Mouse (Mus musculus) hindbrain, embryonic 15.5 days (tissue): Measurements from ENCODE around the gene Zup1. TPM values are rescaled to one million over a fixed set of nuclear protein-coding genes. Genes with fewer than 3 reads are reported as not detected.
A peak's percentile ranks its signal among the peaks of the same experiment; 100 is the strongest.
"Not testable (repeated sequence)": the region's sequence is repeated elsewhere in the genome, so short reads cannot be mapped to it uniquely, and the experiment has no call there.

Source experiments
- ATAC-seq: fragments of 200-750 bp; cut with Nextera tagmentation; 2 replicates; pipeline ENCODE4 v1.8.0; 2017; ENCODE audit warnings: low read depth, moderate number of reproducible peaks, moderate TSS enrichment; ENCODE audit not compliant: low FRiP score
- H3K27ac ChIP-seq: fragments of 300-500 bp; sonication (generic); replicated peaks from 2 replicates; pipeline ENCODE4 v1.5.1; 2015; ENCODE audit warnings: mild to moderate bottlenecking, inconsistent platforms
- H3K27me3 ChIP-seq: fragments of 300-500 bp; sonication (generic); 2 replicates; pipeline ENCODE4 v1.6.1; 2015; ENCODE audit warnings: control low read depth, inconsistent platforms
- H3K36me3 ChIP-seq: fragments of 300-500 bp; sonication (generic); 2 replicates; pipeline ENCODE4 v1.6.1; 2015; ENCODE audit warnings: control low read depth, inconsistent platforms
- H3K4me1 ChIP-seq: fragments of 300-500 bp; sonication (generic); replicated peaks from 2 replicates; pipeline ENCODE4 v1.6.1; 2015; ENCODE audit warnings: control low read depth, inconsistent platforms
- H3K4me2 ChIP-seq: fragments of 300-500 bp; sonication (generic); 2 replicates; pipeline ENCODE4 v1.6.1; 2015; ENCODE audit warnings: moderate library complexity, mild to moderate bottlenecking, inconsistent platforms
- H3K4me3 ChIP-seq: fragments of 300-500 bp; sonication (generic); 2 replicates; pipeline ENCODE4 v1.5.1; 2015; ENCODE audit warnings: mild to moderate bottlenecking, inconsistent platforms
- H3K9ac ChIP-seq: fragments of 300-500 bp; sonication (generic); 2 replicates; pipeline ENCODE4 v1.6.1; 2015; ENCODE audit warnings: inconsistent platforms
- H3K9me3 ChIP-seq: fragments of 300-500 bp; sonication (generic); 2 replicates; pipeline ENCODE4 v1.6.1; 2016; ENCODE audit warnings: control low read depth, inconsistent platforms
- WGBS: fragments of 180-500 bp; shearing (Covaris S2); methylation state at CpG from one replicate; pipeline ENCODE4 v1.1.7; 2015; 5-methylcytosine and 5-hydroxymethylcytosine counted together
- polyA plus RNA-seq: library from polyadenylated mRNA; unstranded; fragments of >200 nt; fragmentation: Nextera tagmentation; extraction: Ambion mirVana; gene quantifications from 2 replicates; pipeline ENCODE4 v1.2.1, GENCODE M21; 2015

Zup1 gene
- polyA plus RNA-seq: 19.7 and 19.9 TPM in 2 replicates

DNA sequence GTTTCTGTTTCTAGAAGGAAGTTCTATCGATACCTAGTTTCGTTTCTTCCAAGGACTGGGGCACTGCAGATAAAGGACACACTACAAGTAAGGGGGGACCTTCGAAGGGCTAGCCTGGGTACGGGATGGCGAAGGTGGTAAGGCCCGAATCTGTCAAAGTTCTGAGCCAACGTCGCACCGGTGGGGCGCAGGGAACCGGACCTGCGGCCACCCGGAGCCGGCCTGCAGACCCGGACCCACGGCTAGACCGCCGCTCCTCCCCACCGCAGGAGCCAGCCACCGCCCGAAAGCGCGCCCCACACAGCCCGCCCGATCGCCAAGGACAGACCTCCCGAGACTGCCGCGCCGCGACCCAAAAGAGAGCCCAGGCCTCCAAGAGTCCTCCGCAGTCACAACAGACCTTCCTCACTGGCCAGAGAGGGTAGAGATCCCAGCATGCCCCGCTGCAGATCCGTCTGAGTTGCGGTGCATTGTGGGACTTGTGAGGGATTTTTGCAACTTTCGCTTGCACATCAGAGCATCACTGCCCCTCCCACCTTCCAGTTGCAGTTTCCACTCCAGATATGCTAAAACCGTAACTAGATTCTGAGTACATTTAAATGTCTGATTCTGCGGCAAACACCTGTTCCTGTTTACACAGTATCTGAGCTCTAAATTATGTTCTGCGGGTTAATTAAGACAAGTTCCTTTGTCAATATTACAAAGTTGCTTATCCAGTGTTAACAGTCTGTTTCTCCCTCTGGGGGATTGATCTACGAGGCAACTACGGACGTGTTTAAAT, at the start of gene Zup1:
Gene Zup1, minus strand, starts transcription at position 467 of the 781 bp plus-strand sequence.
- WGBS: 4% methylated on average over 42 of the region's 42 CpGs
- Histone ChIP-seq H3K4me1 (peaks cover 28% of the 10 kb centered on the region), H3K4me3 (peak within 1 kb of the TSS; percentile 84), H3K27ac (peak within 1 kb of the TSS; percentile 72), H3K36me3 (peaks cover 10% of the 10 kb centered on the region), H3K4me2 (peak within 1 kb of the TSS; percentile 78), H3K9ac (peak within 1 kb of the TSS; percentile 85), H3K9me3 (no peaks in the 10 kb centered on the region), H3K27me3 (no peaks in the 10 kb centered on the region)
- ATAC-seq: peak; percentile 98

DNA sequence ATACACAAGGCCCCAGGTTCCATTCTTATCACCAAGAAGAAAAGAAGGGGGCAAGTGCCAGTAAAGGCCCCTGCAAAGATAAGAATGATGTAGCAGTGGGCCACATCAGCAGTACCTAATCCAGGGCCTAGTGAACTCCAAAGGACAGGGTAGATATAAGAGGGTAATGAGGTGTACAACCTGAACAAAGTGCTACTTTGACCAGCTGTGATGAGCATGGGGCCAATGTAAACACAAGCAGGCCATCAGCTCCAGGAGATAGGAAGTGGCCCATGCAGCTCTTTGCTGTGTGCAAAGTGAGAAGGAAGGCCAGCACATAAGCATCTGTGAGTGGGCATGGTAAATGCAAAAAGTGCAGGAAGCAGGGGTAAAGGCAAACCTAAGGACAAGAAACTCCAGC, 47.3 kb upstream of the Zup1 start:
- H3K4me3 ChIP-seq: no peak overlapping the region
- no peak for ATAC-seq
- H3K27ac ChIP-seq: no peak overlapping the region
- no peak overlapping the region for H3K4me2 ChIP-seq
- H3K9ac ChIP-seq: no peak overlapping the region
- H3K36me3 ChIP-seq: peaks cover 76% of the 10 kb centered on the region
- H3K4me1 ChIP-seq: no peaks in the 10 kb centered on the region
- no peaks in the 10 kb centered on the region for H3K27me3 ChIP-seq
- no peaks in the 10 kb centered on the region for H3K9me3 ChIP-seq

DNA sequence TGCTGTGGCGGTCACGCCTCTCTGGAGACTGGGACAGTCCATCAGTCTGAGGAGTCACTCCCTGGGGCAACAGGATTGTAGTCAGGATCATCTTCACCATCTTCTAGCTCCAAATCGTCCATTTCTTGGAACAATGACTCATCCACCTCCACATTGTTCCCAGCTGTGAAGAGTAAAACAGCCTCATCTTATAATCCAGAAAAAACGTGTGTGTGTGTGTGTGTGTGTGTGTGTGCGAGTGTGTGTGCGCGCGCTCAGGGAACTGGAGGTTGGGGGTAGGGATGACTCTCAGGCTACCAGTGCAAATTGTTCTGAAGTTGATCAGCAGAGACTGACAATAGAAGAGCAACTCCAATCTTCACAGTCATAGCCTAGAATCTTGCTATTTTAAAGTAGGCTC, 45.6 kb upstream of the Zup1 start:
- peaks cover 77% of the 10 kb centered on the region for H3K36me3 ChIP-seq
- ATAC-seq, H3K27me3 ChIP-seq, H3K27ac ChIP-seq, H3K4me1 ChIP-seq, H3K9me3 ChIP-seq, H3K9ac ChIP-seq, H3K4me2 ChIP-seq, H3K4me3 ChIP-seq: not testable (repeated sequence)
- WGBS: 95% methylated on average over 6 of the region's 8 CpGs

DNA sequence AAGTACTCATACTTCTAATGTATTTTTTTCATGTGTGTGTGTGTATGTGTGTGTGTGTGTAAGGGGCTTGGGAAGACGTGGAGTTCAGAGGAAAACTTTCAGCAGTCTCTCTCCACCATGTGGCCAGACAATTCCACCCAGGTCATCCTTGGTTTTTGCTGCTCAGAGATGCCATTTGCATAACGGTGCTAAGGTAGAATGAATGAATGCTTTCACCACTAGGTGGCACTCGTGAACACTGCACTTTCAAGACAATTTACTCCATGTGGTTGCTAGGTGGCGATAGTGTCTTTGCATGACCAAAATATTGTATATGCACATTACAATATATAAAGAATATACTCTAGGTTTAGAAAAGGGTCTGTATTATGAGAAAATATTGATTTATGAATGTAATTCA, 35.7 kb upstream of the Zup1 start:
- Histone ChIP-seq H3K4me2 (no peak overlapping the region), H3K4me1 (no peaks in the 10 kb centered on the region)
- no peak; the same call in 1 of the 2 replicates for ATAC-seq

DNA sequence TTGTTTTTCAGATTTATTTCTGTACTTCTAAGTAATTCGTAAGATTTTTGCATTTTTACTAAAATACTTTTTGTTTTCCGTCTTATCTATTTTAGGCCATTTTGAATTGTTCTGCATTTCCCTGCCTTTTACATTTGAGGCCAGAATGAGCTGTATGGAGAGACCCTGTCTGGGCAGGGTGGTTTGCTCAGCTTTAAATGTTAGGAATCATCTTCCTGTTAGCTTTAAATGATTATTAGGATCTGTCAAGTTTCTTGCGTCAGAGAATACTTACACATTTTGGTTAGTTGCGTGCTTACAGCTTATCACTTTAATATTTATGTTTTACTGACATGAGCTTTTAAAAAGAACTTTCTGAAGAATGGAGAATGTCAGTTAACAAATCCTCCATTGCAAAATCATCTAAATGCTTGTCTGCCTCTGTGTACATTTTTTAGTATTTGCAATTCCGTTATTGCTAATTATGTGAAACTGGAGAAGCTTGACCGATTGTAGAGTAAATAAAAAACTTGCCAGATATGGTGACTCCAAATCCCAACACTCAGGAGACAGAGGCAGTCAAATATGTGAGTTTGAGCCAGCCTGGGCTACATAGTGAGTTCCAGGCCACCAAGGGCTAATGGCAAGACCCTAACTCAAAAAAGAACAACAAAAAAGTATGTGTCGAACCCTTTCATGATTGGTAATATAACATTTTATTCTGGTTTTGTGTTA, 23.9 kb upstream of the Zup1 start:
- Histone ChIP-seq H3K4me1 (no peaks in the 10 kb centered on the region), H3K36me3 (no peaks in the 10 kb centered on the region), H3K4me3 (no peak overlapping the region), H3K4me2 (no peak overlapping the region), H3K27me3 (no peaks in the 10 kb centered on the region), H3K9ac (no peak overlapping the region), H3K27ac (no peak overlapping the region), H3K9me3 (no peaks in the 10 kb centered on the region)
- WGBS: 94% methylated on average over 7 of the region's 7 CpGs
- ATAC-seq: no peak

More for the DNA sequence above, 35.7 kb upstream of the Zup1 start:
- Histone ChIP-seq H3K27ac (no peak overlapping the region), H3K36me3 (peaks cover 12% of the 10 kb centered on the region; the same call in 1 of the 2 replicates), H3K4me3 (no peak overlapping the region), H3K9me3 (no peaks in the 10 kb centered on the region), H3K27me3 (no peaks in the 10 kb centered on the region), H3K9ac (no peak overlapping the region)
- WGBS: 22% methylated on average over 4 of the region's 4 CpGs

DNA sequence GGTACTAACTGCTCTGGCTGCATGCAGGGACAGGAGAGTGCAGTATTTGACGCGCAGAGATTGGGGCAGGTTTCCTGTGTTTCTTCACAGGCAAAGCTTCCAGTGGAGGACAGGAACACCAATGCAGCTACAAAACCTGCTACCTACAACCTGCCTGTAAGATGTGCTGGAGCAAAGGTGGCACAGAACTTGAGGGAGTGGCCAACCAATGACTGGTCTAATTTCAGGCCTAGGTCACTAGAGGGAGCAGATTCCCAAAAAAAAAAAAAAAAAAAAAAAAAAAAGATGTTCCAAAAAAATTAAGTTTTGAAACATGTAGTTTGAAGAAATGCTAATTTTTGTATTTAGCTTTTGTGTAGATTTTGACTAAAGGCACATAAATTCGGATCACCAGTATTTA, 1.4 kb upstream of the Zup1 start:
- no peak overlapping the region for H3K27ac ChIP-seq
- peaks cover 10% of the 10 kb centered on the region for H3K36me3 ChIP-seq
- ATAC-seq: no peak
- H3K27me3 ChIP-seq: no peaks in the 10 kb centered on the region
- H3K9ac ChIP-seq: no peak overlapping the region
- 76% methylated on average over 3 of the region's 3 CpGs for WGBS
- H3K9me3 ChIP-seq: no peaks in the 10 kb centered on the region
- peaks cover 24% of the 10 kb centered on the region for H3K4me1 ChIP-seq
- H3K4me2 ChIP-seq: no peak overlapping the region
- H3K4me3 ChIP-seq: no peak overlapping the region

DNA sequence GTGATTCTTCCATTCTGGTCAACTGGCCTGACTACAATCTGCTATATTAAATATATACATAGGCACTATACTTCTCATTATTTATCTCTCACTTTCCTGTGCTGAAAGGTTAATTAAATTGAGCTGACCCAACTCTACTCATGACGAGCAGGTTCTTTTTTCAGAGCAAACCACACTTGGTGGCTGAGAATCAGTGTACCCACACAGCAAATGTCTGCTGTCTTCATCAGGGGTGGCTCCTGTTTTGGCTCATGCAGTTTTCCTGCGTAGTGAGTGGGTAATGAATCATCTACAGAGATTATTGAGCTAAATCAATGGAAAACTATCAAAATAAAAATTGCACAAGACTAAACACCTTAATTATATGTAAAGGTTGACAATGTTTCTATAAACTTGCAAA, 4.7 kb downstream of the Zup1 start:
- Histone ChIP-seq H3K4me3 (no peak overlapping the region), H3K9me3 (no peaks in the 10 kb centered on the region), H3K4me1 (peaks cover 30% of the 10 kb centered on the region), H3K9ac (no peak overlapping the region), H3K27me3 (no peaks in the 10 kb centered on the region), H3K36me3 (peaks cover 20% of the 10 kb centered on the region), H3K27ac (no peak overlapping the region), H3K4me2 (no peak overlapping the region)
- WGBS: 88% methylated on average over 2 of the region's 2 CpGs
- no peak for ATAC-seq

DNA sequence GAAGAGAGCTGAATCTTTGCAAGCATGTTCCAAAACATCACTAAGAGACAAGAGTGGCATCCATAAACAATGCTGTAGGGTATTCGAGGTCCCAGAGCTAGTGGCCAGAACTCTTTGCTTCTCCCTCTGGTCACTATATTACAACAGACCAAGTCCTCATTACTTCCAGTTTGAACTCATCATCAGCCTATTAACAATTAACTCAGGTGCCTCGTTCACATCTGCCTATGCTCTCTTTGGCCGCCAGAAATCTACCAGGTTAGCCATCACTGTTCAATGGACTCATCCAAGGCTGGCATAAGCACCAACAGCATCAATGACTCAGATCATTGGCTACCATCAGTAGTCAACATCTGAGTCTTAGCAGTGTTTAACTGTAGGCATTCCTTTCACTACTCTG, 5.7 kb downstream of the Zup1 start:
- Histone ChIP-seq H3K4me1 (peaks cover 29% of the 10 kb centered on the region), H3K27ac (no peak overlapping the region), H3K4me3 (no peak overlapping the region), H3K27me3 (no peaks in the 10 kb centered on the region), H3K9me3 (no peaks in the 10 kb centered on the region), H3K4me2 (no peak overlapping the region), H3K9ac (no peak overlapping the region), H3K36me3 (peaks cover 20% of the 10 kb centered on the region)
- ATAC-seq: no peak
- 88% methylated on average over 3 of the region's 3 CpGs for WGBS

DNA sequence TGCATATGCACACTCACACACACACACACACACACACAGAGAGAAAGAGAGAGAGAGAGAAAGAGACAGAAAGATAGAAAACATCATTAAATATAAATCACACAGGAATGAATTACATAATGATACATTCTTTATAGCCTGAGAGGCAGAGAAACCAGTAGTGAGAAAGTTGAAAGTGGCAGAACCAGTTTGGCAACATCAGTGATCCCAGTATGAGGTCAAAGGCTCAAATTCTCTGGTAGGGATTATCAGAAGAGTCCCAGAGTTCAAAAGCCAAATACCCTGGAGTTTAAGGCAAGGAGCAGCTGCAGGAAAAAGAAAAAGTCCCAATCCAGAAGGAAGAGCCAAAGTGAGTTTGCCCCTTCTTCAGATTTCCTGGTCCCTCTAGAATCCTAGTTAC, 10.4 kb downstream of the Zup1 start:
- no peaks in the 10 kb centered on the region for H3K27me3 ChIP-seq
- no peak overlapping the region for H3K4me3 ChIP-seq
- H3K9me3 ChIP-seq: no peaks in the 10 kb centered on the region
- no peaks in the 10 kb centered on the region; the same call in 1 of the 2 replicates for H3K4me1 ChIP-seq
- no peak overlapping the region for H3K4me2 ChIP-seq
- H3K36me3 ChIP-seq: peaks cover 23% of the 10 kb centered on the region
- no peak for ATAC-seq
- H3K27ac ChIP-seq: no peak overlapping the region
- no peak overlapping the region for H3K9ac ChIP-seq

DNA sequence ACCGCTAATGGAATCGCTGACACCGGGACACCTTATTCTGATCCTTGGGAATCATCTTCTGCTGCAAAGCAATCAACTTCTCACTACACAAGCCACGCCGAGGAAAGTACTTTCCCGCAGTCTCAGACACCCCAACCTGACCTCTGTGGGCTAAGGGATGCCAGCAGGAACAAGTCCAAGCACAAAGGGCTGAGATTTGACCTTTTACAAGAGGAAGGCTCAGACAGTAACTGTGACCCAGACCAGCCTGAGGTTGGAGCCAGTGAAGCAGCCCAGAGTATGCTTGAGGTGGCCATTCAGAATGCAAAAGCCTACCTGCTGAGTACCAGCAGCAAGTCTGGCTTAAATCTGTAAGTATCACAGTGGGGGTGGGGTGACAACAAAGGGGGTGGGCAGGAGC, 45.6 kb downstream of the Zup1 start:
- ATAC-seq: peak; percentile 50; the same call in 1 of the 2 replicates
- Histone ChIP-seq H3K27me3 (no peaks in the 10 kb centered on the region), H3K4me1 (peaks cover 6% of the 10 kb centered on the region), H3K9ac (no peak overlapping the region), H3K27ac (no peak overlapping the region), H3K9me3 (no peaks in the 10 kb centered on the region), H3K4me3 (peak overlapping the region; percentile 49), H3K36me3 (no peaks in the 10 kb centered on the region), H3K4me2 (peak overlapping the region; percentile 87)
- 4% methylated on average over 6 of the region's 6 CpGs for WGBS

DNA sequence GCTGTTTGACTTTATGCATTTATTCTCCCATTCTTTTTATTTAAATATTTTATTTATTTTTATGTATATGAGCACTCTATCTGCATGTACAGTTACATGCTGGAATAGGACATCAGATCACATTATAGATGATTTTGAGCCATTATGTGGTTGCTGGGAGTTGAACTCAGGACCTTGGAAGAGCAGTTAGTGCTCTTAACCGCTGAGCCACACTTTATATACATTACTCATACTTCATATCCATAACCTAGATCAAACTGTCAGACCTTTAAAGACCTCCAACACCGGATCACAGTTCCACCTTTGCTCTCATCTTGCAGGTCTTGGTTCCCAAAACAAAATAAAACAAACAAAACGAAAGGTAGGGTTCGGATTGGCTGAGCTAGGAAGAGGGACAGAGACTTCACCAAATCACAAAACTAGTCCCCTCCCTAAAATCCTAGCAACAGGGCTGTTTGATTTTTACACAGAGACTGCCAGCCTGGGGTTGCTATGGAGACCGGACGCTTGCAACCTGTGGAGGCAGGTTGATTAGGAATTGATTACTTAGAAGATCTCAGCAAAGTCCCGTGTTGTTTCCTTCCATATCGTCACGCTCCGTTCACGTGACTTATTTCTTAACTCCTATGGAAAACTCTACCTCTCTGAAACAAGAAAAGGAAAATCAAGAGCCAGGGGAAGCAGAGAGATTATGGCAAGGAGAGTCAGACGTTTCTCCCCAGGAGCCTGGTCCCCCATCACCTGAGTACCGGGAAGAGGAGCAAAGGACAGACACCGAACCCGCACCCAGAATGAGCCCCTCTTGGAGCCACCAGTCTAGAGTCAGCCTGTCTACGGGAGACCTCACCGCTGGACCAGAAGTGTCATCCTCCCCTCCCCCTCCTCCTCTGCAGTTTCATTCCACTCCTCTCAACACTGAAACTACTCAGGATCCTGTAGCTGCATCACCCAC, 46.3 kb downstream of the Zup1 start, which contains the start of gene Rsph4a:
Gene Rsph4a, plus strand, starts transcription at position 582 of the 952 bp plus-strand sequence.
- Histone ChIP-seq H3K4me2 (peak within 1 kb of the TSS; percentile 87), H3K36me3 (no peaks in the 10 kb centered on the region), H3K4me3 (peak within 1 kb of the TSS; percentile 49), H3K9ac (peak within 1 kb of the TSS; percentile 33; the same call in 1 of the 2 replicates), H3K27ac (no peak within 1 kb of the TSS), H3K27me3 (no peaks in the 10 kb centered on the region), H3K9me3 (no peaks in the 10 kb centered on the region), H3K4me1 (peaks cover 6% of the 10 kb centered on the region)
- WGBS: 7% methylated on average over 17 of the region's 17 CpGs
- ATAC-seq: peak; percentile 100
